Mouse (Mus musculus) 3T3-L1 (cell line): ENCODE measurements around the gene Zfp128.
"Not testable (repeated sequence)": the region's sequence is repeated elsewhere in the genome, so short reads cannot be mapped to it uniquely, and the experiment has no call there.

Experiments used
- DNase-seq: peaks from one replicate; pipeline ENCODE4 v3.0.0-alpha.2; 2015; ENCODE audit warnings: low read depth, low spot score

The Zfp128 gene

DNA sequence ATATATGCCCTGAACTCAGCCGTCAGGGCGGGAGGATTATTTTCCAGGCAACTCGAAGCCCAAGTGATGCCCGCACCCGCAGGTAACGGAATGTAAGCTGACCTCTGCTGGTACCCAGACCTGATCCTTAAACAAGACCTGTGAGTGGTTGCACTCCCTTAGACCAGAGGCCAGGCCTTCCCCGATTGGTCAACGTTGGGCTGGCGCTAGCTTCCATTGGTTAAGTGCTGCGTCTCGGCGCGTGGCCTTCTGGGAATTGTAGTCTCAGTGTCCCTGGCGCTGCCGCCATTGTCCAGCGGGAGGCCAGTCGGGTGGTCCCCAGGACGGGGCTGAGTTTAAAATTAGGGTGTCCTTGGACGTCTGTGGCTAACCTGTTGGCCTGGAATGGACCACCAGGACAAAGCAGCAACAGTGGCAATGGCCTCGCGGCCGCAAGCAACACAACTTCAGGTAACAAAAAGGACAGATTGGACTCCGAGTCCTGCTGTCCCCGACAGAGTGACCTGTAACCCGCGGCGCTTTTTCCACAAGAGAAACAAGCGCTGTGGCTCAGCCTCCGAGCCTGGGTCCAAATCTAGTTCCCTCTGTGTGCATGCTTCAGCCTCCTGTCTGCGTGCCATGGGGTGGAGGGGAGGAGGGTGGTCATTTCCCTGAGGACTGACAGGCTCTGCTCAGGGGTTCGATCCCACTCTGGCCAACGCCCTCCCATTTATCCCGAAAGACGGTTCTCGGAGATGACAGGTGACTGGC lies at the start of gene Zfp128:
Zfp128 (plus strand) TSS at position 267 of the 750 bp plus-strand sequence.
- DNase-seq = peak; percentile 93

DNA sequence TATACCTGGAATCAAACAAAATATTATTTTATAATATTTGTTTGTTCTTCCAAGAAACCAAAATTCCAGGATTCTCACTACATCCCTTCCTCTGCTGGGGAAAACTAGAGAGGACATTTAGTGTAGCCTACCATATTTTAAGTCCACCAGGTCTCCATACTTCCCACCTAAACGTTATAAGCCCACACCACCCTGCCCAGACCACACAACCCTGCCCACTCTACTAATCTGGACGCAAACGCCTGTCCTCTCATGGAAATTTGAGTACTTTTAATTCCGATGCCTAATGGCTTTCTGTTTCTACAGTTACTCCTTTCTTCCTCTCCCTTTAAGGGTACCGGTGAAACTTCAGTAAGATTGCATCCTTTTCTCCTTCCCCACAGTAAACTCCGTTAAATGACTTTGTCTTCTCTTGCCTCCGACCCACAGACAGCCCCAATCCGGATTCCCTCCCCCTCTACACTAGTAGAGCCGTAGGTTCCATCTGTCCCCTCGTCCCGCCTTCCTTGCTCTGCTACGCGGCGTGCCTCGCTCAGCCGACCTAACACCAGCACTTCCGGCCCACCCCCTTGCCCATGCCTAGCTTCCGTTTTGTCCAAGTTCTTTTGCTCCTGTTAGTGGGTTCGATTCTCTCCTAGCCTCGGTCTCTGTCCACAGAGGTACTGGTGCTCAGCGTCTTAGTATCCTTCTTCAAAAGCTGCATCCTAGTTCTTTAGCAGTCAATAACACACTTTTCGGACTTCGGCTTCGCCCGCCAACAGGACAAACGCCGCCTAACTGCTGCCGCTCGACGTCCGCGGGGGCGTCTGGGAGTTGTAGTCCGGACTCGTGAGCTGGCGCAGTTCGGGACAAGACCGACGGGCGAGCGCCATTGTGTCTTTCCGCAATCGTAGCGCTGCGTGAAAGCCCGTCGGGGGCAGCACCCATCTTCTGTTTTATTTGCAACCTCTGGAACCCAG lies 46.5 kb upstream of the Zfp128 start, which contains the start of gene Zfp110:
Zfp110 (plus strand) TSS at position 600 of the 959 bp plus-strand sequence.
- DNase-seq = peak; percentile 87

DNA sequence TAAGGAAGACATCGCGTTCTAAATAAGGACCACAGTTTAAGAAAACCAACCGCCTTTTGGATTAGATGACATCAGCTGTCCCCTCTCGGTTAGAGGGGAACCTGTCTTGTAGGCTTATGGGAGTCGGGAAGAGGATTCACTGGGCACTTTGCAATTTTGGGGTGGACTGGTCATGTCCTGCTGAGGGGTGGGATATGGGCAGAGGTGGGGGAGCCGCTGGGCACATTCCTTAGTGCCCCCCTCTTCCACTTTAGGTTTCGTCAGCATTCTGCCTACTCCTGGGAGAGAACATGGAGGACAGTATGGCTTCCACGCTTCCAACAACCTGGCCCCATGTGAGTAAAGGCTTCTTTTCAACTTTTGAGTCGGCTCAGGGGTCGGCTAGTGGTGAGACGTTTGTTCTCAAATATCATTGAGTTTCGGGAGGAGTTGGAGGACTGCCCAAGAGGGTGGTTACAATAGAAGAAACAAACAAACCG lies 45.7 kb upstream of the Zfp128 start:
- peak; percentile 39 for DNase-seq

DNA sequence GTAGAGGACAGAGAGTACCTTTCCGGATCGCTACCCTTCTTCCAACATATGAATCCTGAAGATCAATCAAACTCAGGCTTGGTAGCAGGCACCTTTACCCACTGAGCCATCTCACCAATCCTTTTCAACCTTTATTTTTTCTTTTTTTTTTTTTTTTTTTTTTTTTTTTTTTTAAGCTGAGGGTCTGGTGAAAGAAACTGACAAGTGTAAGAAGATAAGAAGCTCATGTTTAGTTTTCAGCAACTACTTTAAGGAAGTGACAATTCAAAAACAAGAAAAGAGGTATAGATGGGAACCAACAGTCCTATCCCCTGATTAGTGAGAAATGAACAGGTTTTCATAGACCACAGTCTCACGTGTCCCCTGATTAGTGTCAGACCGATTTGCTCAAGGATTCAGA lies 45.2 kb upstream of the Zfp128 start:
- DNase-seq = no peak

DNA sequence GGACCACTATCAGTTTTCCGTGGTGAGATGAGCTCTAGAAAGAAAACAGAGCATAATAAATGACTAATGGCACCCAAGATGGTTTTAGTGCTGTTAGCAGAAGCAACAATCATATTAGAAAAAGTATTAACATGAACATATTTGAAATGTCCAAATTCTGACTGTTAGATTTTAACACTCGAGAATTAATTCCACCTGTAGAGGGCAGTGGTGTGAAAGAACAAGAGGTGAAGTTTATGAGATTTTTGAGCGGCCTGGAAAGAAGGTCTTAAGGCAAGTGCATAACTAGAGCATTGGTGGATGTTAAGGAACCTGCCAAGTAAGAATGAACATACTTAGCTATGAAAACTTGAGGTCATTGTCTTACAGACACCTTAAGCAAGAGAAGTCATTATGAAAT lies 6.7 kb upstream of the Zfp128 start:
- peak; percentile 63 for DNase-seq

DNA sequence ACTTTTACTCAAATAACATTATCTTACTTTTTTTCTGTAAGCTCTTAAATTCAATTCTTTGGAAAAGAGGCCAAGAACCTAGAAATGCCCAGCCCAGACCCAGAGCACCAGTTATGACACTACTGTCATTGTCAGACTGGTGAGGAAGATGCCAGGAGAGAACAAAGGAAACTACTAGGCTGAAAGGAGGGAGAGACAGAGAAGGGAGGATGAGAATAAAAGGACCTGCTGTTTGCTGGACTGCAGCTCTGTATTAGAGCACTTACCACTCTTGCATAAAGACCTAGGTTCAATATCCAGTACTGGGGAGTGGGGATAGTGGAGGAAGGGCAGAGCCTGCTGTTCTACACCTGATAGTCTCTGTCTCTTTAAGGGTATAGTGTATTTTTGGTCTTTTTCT lies 941 bp upstream of the Zfp128 start:
- no peak for DNase-seq

DNA sequence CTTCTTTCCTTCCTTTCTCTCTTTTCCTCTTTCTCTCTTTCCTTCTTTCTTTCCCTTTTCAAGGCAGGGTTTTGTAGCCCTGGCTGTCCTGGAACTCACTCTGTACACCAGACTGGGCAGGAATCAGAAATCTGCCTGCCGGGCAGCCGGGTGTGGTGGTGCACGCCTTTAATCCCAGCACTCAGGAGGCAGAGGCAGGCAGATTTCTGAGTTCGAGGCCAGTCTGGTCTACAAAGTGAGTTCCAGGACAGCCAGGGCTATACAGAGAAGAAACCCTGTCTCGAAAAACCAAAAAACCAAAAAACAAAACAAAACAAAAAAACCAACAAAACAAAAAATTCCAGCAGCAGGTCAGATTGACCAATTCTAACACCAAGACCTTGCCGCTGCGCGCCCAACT lies 480 bp upstream of the Zfp128 start:
- not testable (repeated sequence) for DNase-seq

DNA sequence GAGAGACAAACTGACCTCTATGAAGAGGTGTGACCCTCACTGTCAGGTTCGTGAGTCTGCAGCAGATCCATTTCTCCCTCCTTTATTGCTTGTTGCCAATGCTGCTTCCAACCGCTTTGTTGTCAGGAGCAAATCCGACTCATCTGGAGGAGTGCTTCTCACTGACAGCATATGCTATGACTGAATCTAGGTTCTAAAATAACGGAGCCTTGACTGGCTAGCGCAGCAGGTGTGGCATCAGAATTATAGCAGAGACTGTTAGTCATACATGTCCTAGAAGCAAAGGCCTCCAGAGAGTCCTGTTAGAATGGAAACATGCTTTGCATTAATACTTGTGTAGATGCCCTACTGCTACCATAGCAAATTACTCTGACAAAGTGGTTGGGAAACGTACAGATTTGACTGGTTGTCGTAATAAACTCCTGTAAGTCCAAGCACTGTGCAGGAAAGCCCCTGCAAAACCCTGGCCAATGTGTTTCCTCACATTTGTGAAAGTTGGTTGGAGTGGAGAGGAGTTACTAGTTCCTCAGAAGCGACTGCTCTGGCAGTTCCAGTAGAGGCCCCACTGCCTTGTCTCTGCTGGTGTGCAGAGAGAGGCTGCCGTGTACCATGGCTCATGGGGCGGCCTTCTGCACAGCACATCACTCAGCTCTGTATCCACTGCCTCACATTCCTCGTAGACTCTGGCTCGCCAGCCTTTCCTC lies 5.7 kb downstream of the Zfp128 start:
- DNase-seq = no peak

DNA sequence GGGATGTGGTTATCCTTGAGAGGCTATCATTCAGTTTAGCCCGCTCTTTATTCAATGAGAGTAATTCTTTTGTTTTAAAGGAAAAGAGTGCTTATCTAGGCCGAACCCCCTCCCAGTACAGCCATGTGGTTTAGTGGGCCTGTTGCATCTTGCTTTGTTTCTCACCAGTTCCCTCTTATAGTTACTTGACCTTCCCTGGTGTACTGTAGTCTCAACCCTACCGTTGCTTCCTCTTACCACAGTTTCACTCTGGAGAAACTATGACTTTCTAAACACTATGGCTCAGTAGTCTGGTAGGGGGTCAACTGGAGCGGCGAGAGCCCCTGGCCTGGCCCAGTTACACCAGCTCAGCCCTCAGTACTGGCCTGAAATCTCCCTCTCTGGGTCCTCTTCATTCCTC lies 6.6 kb downstream of the Zfp128 start:
- no peak for DNase-seq

DNA sequence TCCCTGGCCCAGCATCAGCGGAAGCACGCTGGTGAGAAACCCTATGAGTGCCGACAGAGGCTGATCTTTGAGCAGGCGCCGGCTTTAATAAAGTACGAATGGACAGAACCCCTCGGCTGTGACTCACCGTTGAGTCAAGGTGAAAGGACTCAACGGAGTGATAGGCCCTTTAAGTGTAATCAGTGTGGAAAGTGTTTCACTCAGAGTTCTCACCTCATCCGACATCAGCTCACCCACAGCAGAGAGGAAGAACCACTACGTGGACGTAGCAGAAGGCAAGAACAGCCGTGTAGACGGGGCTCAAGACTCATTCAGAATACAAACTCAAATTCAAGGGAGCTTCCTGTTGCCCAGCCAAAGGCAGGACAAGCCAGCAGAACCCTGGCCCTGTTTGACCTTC lies 10.0 kb downstream of the Zfp128 start:
- DNase-seq = no peak

DNA sequence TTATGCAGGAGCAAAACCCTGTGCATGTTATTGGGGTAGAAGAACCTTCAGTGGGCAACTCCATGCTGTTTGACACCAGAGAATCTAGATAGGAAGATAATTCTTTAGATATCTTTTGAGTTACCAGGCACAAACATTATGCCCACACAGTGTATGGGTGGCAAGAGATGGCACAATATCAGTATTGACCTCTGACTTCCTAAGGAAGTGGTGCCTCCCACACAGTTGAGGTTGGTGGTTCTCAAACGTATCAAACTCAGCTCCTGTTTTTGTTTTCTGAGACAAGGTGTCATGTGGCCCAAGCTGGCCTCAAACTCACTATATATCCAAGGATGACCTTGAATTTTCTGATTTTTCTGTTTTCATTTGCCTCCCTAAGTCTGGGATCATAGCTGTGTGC lies 10.4 kb downstream of the Zfp128 start:
- DNase-seq = no peak

DNA sequence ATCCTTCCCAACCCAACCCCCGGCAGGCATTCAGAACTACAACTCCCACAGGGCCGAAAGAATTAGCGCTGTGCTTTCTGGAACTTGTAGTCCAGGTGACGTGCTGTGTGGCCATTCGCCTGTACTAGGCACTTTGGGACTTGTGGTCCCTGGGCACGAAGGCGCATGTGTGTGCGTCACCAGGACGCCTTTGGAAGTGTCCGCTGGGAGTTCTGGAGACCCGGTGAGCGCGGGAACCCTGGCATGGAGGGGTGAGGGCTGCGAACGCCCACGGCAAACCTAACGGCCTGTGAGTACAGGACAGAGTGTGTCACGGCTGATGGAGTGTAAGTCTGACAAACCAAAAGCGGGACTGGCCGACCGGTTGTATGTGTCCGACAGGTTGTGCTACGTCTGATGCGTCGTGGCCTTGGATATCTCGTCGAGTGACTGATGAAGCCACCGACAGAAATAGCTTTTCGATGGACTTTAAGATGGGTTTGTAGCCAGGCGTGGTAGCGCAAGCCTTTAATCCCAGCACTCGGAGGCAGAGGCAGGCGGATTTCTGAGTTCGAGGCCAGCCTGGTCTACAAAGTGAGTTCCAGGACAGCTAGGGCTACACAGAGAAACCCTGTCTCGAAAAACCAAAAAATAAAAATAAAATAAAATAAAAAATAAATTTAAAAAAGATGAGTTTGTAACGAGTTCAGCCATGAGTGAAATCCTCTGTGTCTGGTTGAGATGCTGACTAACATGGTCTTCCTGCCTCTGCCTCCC lies 16.9 kb downstream of the Zfp128 start, which contains the start of gene Zscan22:
Zscan22 (plus strand) TSS at position 161 of the 756 bp plus-strand sequence.
- peak; percentile 95 for DNase-seq

DNA sequence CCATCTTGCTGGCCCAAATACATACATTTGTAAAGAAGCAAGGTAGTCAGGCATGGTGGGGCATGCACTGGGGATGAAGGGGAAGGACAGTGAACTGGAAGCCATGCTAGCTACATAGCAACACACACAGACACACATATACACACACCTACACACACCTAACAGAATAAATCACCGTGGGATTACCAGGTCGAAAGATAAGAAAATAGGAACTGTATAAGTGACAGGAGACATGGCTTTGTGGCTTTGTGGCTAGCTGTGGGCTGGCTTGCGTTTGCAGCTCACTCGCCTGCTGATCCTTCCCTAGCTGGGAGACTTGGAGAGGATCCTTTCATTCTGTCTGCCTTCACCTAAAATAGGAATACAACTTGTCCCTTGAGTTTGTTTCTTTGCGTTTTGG lies 20.5 kb downstream of the Zfp128 start:
- DNase-seq = no peak

DNA sequence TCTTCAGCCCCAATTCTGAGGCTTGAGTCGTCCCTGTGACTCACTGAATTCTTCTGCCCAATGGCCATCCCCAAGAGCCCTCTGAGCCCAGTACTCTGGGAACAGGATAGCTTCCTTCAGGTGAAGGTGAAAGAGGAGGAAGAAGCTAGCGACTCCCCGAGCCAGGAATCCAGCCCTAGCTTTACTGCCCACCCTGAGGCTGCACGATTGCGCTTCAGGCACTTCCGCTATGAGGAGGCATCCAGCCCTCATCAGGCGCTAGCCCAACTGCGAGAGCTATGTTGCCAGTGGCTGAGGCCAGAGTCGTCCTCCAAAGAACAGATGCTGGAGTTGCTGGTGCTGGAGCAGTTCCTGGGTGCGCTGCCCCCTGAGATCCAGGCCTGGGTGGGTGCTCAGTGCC lies 22.6 kb downstream of the Zfp128 start:
- peak; percentile 24 for DNase-seq

DNA sequence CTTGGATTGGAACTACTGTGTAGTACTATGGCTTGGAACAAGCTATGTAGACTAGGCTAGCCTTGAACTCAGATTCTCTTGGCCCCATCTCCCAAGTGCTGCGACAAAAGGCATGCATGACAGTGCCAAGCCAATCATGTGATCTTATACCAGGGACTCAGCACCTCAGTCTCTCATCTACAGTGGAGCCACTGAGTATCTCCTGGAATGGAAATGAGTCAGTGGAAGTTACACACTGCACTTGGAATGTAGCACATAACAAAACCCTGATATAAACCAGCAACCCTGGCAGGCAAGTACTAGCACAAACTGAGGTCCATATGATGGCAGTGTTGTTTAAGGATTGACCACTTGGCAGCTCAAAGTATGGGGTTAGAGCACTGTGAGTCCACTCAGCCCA lies 24.2 kb downstream of the Zfp128 start:
- DNase-seq = peak; percentile 82

DNA sequence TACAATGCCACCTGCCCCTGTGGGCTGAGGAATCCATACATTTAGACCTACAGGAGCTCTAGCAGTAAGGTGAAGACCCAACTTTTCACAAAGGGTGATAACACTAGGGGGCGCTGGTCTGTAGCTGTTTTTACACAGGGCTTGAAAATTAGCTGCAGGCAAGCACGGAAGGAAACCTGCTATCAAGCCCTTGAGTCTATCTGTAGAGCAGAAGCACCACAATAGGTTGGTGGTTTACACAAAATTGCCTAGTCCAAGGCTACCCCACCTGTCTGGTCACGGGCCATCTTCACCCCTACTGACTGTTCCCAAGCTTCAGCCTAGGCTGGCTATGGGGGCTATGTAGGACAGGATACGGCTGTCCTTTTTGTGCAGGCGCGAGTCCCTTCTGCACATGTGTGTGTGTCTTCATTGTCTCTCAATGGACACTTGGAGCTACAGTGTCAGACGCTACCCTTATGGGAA lies 28.6 kb downstream of the Zfp128 start:
- no peak for DNase-seq

DNA sequence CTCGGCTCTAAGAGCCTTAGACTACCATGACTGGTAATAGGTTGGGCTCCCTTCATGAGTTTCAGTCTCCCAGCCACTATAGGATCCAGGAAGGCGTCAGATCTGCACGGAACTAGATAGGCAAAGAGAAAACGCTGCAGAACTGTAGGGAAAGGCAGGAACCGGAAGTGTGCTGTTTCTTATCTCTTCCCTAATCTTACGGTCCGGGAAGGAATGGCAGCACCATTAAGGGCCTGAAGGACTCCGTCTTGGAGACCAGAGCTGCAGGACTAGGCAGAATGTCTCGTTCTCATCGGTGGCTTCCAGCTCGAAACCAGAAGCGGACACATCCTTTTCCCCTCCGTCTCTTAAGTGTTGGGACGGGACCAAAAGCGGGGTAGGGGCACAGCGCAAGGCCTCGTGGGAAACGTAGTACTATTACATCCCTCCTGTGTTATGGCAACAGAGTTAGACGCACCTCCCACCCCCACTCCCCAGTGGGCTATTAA lies 29.2 kb downstream of the Zfp128 start:
- DNase-seq = no peak

DNA sequence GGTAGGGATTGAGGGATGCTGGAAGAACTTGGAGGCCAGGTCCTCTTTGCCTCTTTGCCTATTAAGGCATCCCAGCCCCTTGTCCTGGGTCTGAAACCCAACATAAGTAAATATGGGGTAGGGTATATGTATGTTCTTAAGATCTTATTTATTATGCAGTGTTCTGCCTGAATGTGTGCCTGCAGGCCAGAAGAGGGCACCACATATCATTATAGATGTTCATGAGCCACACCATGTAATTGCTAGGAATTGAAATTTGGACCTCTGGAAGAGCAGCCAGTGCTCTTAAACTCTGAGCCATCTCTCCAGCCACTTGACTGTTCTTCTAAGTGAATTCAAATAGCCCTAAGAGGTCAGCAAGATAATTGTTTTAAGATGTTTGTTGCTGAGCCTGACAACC lies 32.6 kb downstream of the Zfp128 start:
- DNase-seq = peak; percentile 47

DNA sequence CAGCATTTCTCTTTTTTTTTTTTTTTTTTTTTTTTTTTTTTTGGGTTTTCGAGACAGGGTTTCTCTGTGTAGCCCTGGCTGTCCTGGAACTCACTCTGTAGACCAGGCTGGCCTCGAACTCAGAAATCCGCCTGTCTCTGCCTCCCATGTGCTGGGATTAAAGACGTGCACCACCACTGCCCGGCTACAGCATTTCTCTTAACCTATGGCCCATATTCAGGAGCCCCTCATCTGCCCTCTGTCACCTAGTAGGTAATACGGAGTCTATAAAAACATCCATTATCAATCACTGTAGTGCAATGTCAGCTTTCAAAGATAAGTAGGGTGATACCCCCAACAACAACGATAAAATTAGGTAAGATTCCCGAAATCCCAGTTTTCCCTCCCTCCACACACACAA lies 39.5 kb downstream of the Zfp128 start:
- not testable (repeated sequence) for DNase-seq

DNA sequence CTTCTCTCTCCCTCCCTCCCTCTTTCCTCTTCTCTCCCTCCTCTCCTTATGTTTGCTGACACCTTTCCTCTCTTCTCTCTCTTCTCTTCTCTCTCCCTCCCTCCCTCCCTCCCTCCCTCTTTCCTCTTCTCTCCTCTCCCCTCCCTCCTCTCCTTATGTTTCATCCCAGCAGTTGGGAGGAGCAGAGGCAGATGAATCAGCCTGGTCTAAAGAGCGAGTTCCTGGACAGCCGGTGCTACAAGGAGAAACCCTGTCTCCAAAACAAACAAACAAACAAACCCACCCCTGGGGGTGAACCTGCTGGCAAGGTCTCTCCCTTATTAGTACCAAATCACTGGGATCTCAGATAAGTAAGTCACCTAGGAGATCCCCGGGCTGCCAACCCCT lies 40.3 kb downstream of the Zfp128 start:
- DNase-seq = peak; percentile 65
